Comparison of ENCODE assay signal across 21 mouse cellular contexts in the genomic region with DNA sequence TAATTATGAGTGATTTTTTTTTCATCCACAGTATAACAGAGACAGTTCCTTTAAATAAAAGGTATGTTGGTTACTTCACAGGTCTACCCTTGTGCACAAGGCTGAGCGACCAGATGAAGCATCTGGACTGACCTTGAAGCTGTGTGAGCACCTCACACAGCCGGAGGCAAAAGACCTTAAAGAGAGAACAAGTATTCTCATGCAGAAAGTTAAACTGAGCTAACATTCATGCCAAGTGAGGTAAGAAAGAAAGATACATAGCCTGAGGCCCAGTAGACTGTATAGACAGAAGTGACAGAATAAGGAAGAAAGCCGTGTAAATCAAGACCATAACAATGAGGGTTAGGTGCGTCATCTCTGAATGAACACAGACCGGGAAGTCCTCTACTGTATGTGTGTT.
"Had no signal": no experiment of that assay in that cellular context is flagged by ENCODE, and none has a peak within 500 bp of the region (broad histone marks: within the 10 kb centered on the region; RNA-seq: fewer than 3 reads in every experiment).

No protein-coding gene starts in this region.

- H3K4me3 ChIP-seq: limb, embryonic 12.5 days; limb, embryonic 15.5 days; liver, embryonic 15.5 days; lung, embryonic 15.5 days; megakaryocyte, embryonic 14.5 days; midbrain, embryonic 10.5 days; midbrain, embryonic 13.5 days; myocyte; neural tube, embryonic 13.5 days had no signal

- H3K9me3 ChIP-seq: limb, embryonic 12.5 days; limb, embryonic 15.5 days; liver, embryonic 15.5 days; lung, embryonic 15.5 days; megakaryocyte, embryonic 14.5 days; midbrain, embryonic 10.5 days; midbrain, embryonic 13.5 days; neural tube, embryonic 13.5 days had no signal

- H3K9ac ChIP-seq: limb, embryonic 12.5 days; limb, embryonic 15.5 days; liver, embryonic 15.5 days; lung, embryonic 15.5 days; midbrain, embryonic 13.5 days; neural tube, embryonic 13.5 days had no signal

- H3K4me1 ChIP-seq: limb, embryonic 12.5 days; limb, embryonic 15.5 days; liver, embryonic 15.5 days; lung, embryonic 15.5 days; megakaryocyte, embryonic 14.5 days; neural tube, embryonic 13.5 days had no signal

- H3K27me3 ChIP-seq: limb, embryonic 12.5 days; limb, embryonic 15.5 days; liver, embryonic 15.5 days; lung, embryonic 15.5 days; megakaryocyte, embryonic 14.5 days; midbrain, embryonic 13.5 days; neural tube, embryonic 13.5 days had no signal

- DNase-seq: kidney, postnatal 14 days; kidney, postnatal 4 days; lung, adult 18-20 months; lung, postnatal 10 days; lung, postnatal 36 days; retina, postnatal 1 day; right cerebral cortex, postnatal 25 days; spleen, adult 18-20 months; thymus, adult 18-20 months; thymus, postnatal 36 days had no signal

- ATAC-seq: midbrain, embryonic 16.5 days had no signal

- H3K36me3 ChIP-seq: limb, embryonic 12.5 days; limb, embryonic 15.5 days; liver, embryonic 15.5 days; lung, embryonic 15.5 days; midbrain, embryonic 10.5 days; midbrain, embryonic 13.5 days; neural tube, embryonic 13.5 days had no signal

- H3K4me2 ChIP-seq: limb, embryonic 12.5 days; limb, embryonic 15.5 days; liver, embryonic 11.5 days; liver, embryonic 15.5 days; lung, embryonic 15.5 days; midbrain, embryonic 13.5 days; neural tube, embryonic 13.5 days had no signal

- H3K27ac ChIP-seq: limb, embryonic 12.5 days; limb, embryonic 15.5 days; liver, embryonic 15.5 days; lung, embryonic 15.5 days; midbrain, embryonic 10.5 days; midbrain, embryonic 13.5 days; neural tube, embryonic 13.5 days had no signal
